Mouse (Mus musculus) ES-Bruce4 (cell line): Measurements from ENCODE around the gene Cpne5.

Experiments used
- CTCF ChIP-seq: IDR thresholded peaks from one replicate; pipeline ENCODE4 v1.8.1; 2011; ENCODE audit warnings: low read depth, low read length
- EP300 ChIP-seq: IDR thresholded peaks from 2 replicates; pipeline ENCODE4 v1.6.1; 2011; ENCODE audit warnings: low read depth, low read length; ENCODE audit not compliant: insufficient read depth
- POLR2A ChIP-seq: IDR thresholded peaks from one replicate; pipeline ENCODE4 v1.8.1; 2011; ENCODE audit warnings: low read length; ENCODE audit not compliant: insufficient read depth

- TF ChIP-seq CTCF (no peak), POLR2A (no peak), EP300 (no peak)
Observed at GRCm38 (mm10) chr17:29213381-29214192, 24.4 kb downstream of the Cpne5 start.
